Mouse (Mus musculus) liver, postnatal 0 days (tissue): ENCODE data around the gene Klk7.

Source experiments
- CTCF ChIP-seq: sonication (generic); IDR thresholded peaks from 2 replicates; pipeline ENCODE4 v1.5.1; 2016; ENCODE audit warnings: antibody characterized with exemption, low read depth
- EP300 ChIP-seq: IDR thresholded peaks from 2 replicates; pipeline ENCODE4 v1.6.1; 2016; ENCODE audit warnings: antibody characterized with exemption, low read depth, mild to moderate bottlenecking

DNA sequence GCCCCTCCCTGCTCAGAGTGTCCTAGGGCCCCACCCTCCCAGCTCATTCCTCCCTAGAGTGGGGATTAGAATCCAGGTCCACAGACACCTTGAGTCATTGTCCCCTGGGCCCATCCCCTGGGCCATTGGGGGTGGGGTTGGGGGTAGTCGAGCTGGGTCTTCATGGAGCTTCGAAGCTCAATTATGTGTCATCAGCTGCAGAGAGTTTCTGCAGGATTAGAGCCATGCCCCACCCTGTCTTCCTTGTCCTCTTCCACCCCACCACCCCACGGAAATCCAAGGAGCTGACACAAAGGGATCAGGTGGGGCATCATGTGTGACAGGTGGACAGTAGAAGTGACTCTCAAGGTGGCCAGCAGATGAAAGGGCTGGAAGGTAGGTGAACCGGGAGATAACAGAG, 42.5 kb upstream of the Klk7 start, which contains the start of gene Klk12:
- TF ChIP-seq CTCF: no peak
- TF ChIP-seq EP300: no peak
